Mouse (Mus musculus) left cerebral cortex, adult 8-10 months (tissue): ENCODE data around the gene Sccpdh. TPM values are rescaled to one million over a fixed set of nuclear protein-coding genes. Genes with fewer than 3 reads are reported as not detected.

Experiments used
- DNase-seq, 2 experiments: peaks; one replicate each; pipeline ENCODE4 v3.0.0; 2022; ENCODE audit warnings: low spot score in 2 of 2
- total RNA-seq, 4 experiments: library from RNA; stranded (reverse); gene quantifications; 2 replicates each; pipeline ENCODE4 v1.2.4; 2022

Gene Sccpdh
- total RNA-seq, 4 experiments from 2014 or later, result 65.4 to 75.6 (median 71.6) TPM

GRCm38 (mm10) chr1:179731391-179731790, 63.4 kb downstream of the Sccpdh start:
- no peak for DNase-seq

GRCm38 (mm10) chr1:179734500-179735474, 66.8 kb downstream of the Sccpdh start:
- DNase-seq, result peak in 1 of 2 experiments; percentile 49

- DNase-seq, result no peak
These were observed 68.5 kb downstream of the Sccpdh start for GRCm38 (mm10) chr1:179736483-179736882.

Other genes starting within 250 kb of the Sccpdh start
- 10 to 100 TPM; 31.8 to 34.0 (median 33.4) TPM for gene Smyd3, start 150.2 kb upstream of the Sccpdh start, total RNA-seq
- gene Tfb2m, start 121.9 kb upstream of the Sccpdh start, total RNA-seq, result 10 to 100 TPM; 21.7 to 27.3 (median 26.0) TPM
- 10 to 100 TPM; 40.1 to 42.1 (median 41.1) TPM for gene Cnst, start 121.8 kb upstream of the Sccpdh start, total RNA-seq
- under 1 TPM in 2 of 4 experiments, not detected in 2; 0.22 to 0.27 TPM for gene Kif28, start 77.1 kb downstream of the Sccpdh start, total RNA-seq
- gene Gm10518, start 135.2 kb downstream of the Sccpdh start, total RNA-seq, result not detected
- 10 to 100 TPM; 35.4 to 38.4 (median 36.1) TPM for gene Ahctf1, start 135.5 kb downstream of the Sccpdh start, total RNA-seq